Mouse (Mus musculus): Measurements from ENCODE around the gene Gpr107. TPM values are rescaled to one million over a fixed set of nuclear protein-coding genes. Genes with fewer than 3 reads are reported as not detected.
A peak's percentile ranks its signal among the peaks of the same experiment; 100 is the strongest.

Gpr107 gene
- polyA plus RNA-seq, 1 experiment from 2014 or later, result 26.2 TPM

DNA sequence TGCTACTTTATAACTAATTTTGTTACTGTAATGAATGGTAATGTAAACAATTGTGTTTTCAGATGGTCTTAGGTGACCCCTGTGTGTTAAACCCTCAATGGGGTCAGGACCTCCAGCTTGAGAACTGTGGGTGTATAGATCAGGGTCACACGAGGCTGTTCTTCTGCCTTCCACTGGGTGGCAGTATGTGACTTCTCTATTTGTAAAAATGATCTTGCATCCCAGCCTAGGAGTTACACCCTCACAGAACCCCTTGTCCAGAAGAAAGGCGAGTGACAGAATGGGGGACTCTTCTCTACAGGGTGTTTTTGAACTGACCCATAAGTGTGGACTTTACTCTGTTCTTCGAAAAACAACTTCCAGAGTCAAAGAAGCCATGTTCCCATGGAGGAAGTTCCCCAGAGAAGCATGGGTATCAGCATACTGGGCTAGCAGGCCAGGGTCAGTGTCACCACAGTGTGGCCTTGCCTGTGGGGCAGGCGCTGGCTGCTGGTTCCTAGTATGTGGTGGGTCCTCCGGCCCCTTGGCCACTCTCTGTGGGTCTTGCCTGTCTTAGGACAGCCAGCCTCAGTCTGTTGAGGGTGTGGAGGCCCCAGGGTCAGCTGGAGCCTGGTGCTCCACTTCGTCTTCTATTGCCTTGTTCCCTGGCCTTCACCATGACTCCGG lies 42.4 kb downstream of the Gpr107 start:
- DNase-seq (ENCODE audit: low spot score) (peak; percentile 58), ATAC-seq (no peak)
- Histone ChIP-seq H3K9me3 (ENCODE audit: low read length) (no peaks in the 10 kb centered on the region), H3K4me2 (replicated peaks; ENCODE audit: low read depth, low read length) (no peak overlapping the region), H3K9ac (replicated peaks; ENCODE audit: low read depth) (no peak overlapping the region), H3K4me1 (ENCODE audit: insufficient read depth, low read depth, low read length) (no peaks in the 10 kb centered on the region), H3K27ac (ENCODE audit: low read length) (no peak overlapping the region), H3K4me3 (ENCODE audit: low read depth, low read length) (no peak overlapping the region), H3K36me3 (ENCODE audit: insufficient read depth, low read length) (peaks cover 24% of the 10 kb centered on the region), H3K27me3 (replicated peaks; ENCODE audit: insufficient read depth, low read length) (no peaks in the 10 kb centered on the region)
- peak; percentile 84 for TF ChIP-seq CTCF (IDR thresholded peaks at IDR 0.05)
- no peak for TF ChIP-seq EP300 (IDR thresholded peaks at IDR 0.05)
- WGBS, result 64% methylated on average over 7 of the region's 7 CpGs

DNA sequence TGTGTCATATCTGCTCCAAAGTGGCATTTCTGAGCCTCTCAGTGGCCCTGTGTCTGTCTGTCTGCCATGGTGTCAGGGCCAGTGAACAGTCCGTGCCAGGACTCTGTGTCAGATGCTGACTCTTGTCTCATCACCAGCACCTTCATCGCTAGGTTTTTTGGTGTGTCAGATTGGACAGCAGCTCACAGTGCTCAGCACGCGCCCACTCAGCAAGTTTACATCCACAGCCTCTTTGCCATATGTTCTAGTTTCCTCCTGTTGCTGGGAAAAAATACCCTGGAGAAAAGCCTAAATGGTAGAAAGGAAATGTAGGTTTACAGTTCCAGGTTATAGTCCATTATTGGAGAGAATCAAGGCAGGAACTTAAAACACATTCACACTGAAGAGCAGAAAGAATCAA lies 46.5 kb downstream of the Gpr107 start:
- ATAC-seq (no peak), DNase-seq (ENCODE audit: low spot score) (no peak)
- Histone ChIP-seq H3K9ac (replicated peaks; ENCODE audit: low read depth) (no peak overlapping the region), H3K4me1 (ENCODE audit: insufficient read depth, low read depth, low read length) (no peaks in the 10 kb centered on the region), H3K9me3 (ENCODE audit: low read length) (no peaks in the 10 kb centered on the region), H3K27me3 (replicated peaks; ENCODE audit: insufficient read depth, low read length) (no peaks in the 10 kb centered on the region), H3K4me2 (replicated peaks; ENCODE audit: low read depth, low read length) (no peak overlapping the region), H3K27ac (ENCODE audit: low read length) (no peak overlapping the region), H3K4me3 (ENCODE audit: low read depth, low read length) (no peak overlapping the region), H3K36me3 (ENCODE audit: insufficient read depth, low read length) (0 out of 2 replicates have a peak, but pooled peaks cover 4% of the 10 kb centered on the region)
- 84% methylated on average over 4 of the region's 4 CpGs for WGBS
- TF ChIP-seq EP300 (IDR thresholded peaks at IDR 0.05) (no peak), CTCF (IDR thresholded peaks at IDR 0.05) (no peak)

DNA sequence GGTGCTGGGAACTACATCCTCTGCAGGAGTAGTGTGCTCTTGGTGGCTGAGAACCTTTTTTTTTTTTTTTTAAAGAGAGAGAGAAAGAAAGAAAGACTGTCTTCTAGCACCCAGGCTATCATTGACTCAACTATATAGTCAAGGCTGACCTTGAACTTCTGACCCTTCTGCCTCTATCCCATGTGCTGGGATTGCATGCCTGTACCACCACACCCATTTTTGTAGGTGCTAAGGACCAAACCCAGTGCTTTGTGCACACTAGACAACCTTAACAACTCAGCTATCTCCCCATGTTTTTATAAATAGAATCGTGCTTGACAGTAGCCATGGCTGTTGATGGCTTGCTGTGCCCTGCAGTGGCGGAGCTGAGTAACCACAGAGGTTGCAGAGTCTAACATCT lies 47.9 kb downstream of the Gpr107 start:
- Histone ChIP-seq H3K27me3 (replicated peaks; ENCODE audit: insufficient read depth, low read length) (no peaks in the 10 kb centered on the region), H3K4me1 (ENCODE audit: insufficient read depth, low read depth, low read length) (no peaks in the 10 kb centered on the region), H3K9ac (replicated peaks; ENCODE audit: low read depth) (no peak overlapping the region), H3K4me2 (replicated peaks; ENCODE audit: low read depth, low read length) (no peak overlapping the region), H3K9me3 (ENCODE audit: low read length) (no peaks in the 10 kb centered on the region), H3K27ac (ENCODE audit: low read length) (no peak overlapping the region), H3K4me3 (ENCODE audit: low read depth, low read length) (no peak overlapping the region), H3K36me3 (ENCODE audit: insufficient read depth, low read length) (0 out of 2 replicates have a peak, but pooled peaks cover under 1% of the 10 kb centered on the region)
- ATAC-seq, result no peak
- WGBS, result 93% methylated on average over 2 of the region's 2 CpGs
- TF ChIP-seq CTCF (IDR thresholded peaks at IDR 0.05) (no peak), EP300 (IDR thresholded peaks at IDR 0.05) (no peak)
- DNase-seq (ENCODE audit: low spot score), result no peak

DNA sequence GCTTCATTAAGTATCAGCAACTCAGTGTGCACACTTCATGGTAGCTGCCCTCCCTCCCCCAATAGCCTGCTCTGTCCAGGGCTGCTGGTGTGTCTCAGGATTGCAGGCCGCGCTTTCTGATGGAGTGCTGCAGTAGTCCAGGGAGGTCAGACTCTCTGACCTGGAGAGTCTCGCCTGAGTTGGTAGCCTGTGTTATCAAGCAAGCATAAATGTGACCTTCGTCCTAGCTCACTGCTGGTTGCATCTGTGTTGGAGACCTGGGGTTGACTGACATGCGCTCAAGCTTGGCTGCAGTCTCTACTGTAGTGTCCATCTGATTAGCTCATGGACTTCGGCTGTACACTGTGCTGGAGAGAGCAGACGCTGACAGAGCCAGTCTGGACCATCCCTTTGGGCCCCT lies 49.7 kb downstream of the Gpr107 start:
- WGBS, result 86% methylated on average over 7 of the region's 7 CpGs
- no peaks in the 10 kb centered on the region for H3K27me3 ChIP-seq (replicated peaks; ENCODE audit: insufficient read depth, low read length)
- no peak for TF ChIP-seq CTCF (IDR thresholded peaks at IDR 0.05)
- TF ChIP-seq EP300 (IDR thresholded peaks at IDR 0.05), result no peak
- H3K4me1 ChIP-seq (ENCODE audit: insufficient read depth, low read depth, low read length), result no peaks in the 10 kb centered on the region
- no peak overlapping the region for H3K9ac ChIP-seq (replicated peaks; ENCODE audit: low read depth)
- DNase-seq (ENCODE audit: low spot score) (no peak), ATAC-seq (no peak)
- no peaks in the 10 kb centered on the region for H3K36me3 ChIP-seq (ENCODE audit: insufficient read depth, low read length)
- H3K9me3 ChIP-seq (ENCODE audit: low read length), result no peaks in the 10 kb centered on the region
- no peak overlapping the region for H3K4me3 ChIP-seq (ENCODE audit: low read depth, low read length)
- no peak overlapping the region for H3K4me2 ChIP-seq (replicated peaks; ENCODE audit: low read depth, low read length)
- no peak overlapping the region for H3K27ac ChIP-seq (ENCODE audit: low read length)

DNA sequence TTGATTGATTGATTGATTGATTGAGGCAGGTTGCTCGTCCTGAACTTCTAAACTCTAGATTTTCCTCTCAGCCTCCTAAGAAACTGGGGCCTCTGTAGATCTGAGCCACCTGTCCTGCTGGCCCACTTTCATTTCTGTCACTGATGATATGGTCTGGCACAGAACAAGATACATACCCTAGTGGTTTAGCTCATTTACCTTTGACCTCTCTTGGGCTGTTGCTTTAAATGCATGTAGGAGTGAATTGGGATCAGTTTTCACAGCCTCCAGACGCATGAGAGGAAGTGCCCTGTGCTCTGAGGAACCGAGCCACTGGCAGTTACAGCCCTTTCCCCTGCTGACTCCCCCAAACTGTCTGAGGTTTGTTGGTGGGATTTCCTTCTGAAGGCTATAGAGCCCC lies 50.2 kb downstream of the Gpr107 start:
- Histone ChIP-seq H3K4me3 (ENCODE audit: low read depth, low read length) (no peak overlapping the region), H3K9ac (replicated peaks; ENCODE audit: low read depth) (no peak overlapping the region), H3K36me3 (ENCODE audit: insufficient read depth, low read length) (no peaks in the 10 kb centered on the region), H3K27me3 (replicated peaks; ENCODE audit: insufficient read depth, low read length) (no peaks in the 10 kb centered on the region), H3K4me2 (replicated peaks; ENCODE audit: low read depth, low read length) (no peak overlapping the region), H3K27ac (ENCODE audit: low read length) (no peak overlapping the region), H3K9me3 (ENCODE audit: low read length) (no peaks in the 10 kb centered on the region), H3K4me1 (ENCODE audit: insufficient read depth, low read depth, low read length) (no peaks in the 10 kb centered on the region)
- 40% methylated on average over 3 of the region's 3 CpGs for WGBS
- ATAC-seq (no peak), DNase-seq (ENCODE audit: low spot score) (no peak)
- TF ChIP-seq EP300 (IDR thresholded peaks at IDR 0.05) (no peak), CTCF (IDR thresholded peaks at IDR 0.05) (no peak)

DNA sequence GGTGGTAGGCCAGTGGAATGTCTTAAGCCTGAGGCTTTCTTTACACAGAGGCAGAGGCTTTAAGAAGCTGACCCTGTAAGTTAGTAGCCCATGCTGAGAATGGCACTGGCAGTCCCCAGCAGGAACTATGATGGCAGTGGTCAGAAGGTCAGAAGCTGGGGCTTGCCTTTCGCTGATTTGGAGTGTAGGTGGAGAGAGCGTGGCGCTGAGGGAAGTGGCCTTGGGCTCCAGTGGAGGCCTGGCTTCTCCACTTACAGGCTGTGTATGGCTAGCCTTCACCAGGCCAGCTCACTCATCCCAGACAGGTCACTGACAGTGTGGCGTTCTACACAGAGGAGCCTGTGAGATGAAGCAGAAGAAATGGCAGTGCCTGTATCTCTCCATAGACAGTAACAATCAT lies 50.8 kb downstream of the Gpr107 start:
- TF ChIP-seq CTCF (IDR thresholded peaks at IDR 0.05) (no peak), EP300 (IDR thresholded peaks at IDR 0.05) (no peak)
- Histone ChIP-seq H3K27ac (ENCODE audit: low read length) (no peak overlapping the region), H3K9ac (replicated peaks; ENCODE audit: low read depth) (no peak overlapping the region), H3K4me1 (ENCODE audit: insufficient read depth, low read depth, low read length) (no peaks in the 10 kb centered on the region), H3K9me3 (ENCODE audit: low read length) (no peaks in the 10 kb centered on the region), H3K4me2 (replicated peaks; ENCODE audit: low read depth, low read length) (no peak overlapping the region), H3K27me3 (replicated peaks; ENCODE audit: insufficient read depth, low read length) (no peaks in the 10 kb centered on the region), H3K36me3 (ENCODE audit: insufficient read depth, low read length) (no peaks in the 10 kb centered on the region), H3K4me3 (ENCODE audit: low read depth, low read length) (no peak overlapping the region)
- WGBS, result 87% methylated on average over 4 of the region's 4 CpGs
- ATAC-seq (no peak), DNase-seq (ENCODE audit: low spot score) (no peak)
